Mouse (Mus musculus) fat pad, adult 2 months (tissue): ENCODE results near the gene 2310030G06Rik.
A peak's percentile ranks its signal among the peaks of the same experiment; 100 is the strongest.

ENCODE experiments used
- DNase-seq: peaks from one replicate; pipeline ENCODE4 v3.0.0-alpha.2; 2011; ENCODE audit warnings: low read depth, low spot score; ENCODE audit errors: extremely low read depth

The 2310030G06Rik gene

DNA sequence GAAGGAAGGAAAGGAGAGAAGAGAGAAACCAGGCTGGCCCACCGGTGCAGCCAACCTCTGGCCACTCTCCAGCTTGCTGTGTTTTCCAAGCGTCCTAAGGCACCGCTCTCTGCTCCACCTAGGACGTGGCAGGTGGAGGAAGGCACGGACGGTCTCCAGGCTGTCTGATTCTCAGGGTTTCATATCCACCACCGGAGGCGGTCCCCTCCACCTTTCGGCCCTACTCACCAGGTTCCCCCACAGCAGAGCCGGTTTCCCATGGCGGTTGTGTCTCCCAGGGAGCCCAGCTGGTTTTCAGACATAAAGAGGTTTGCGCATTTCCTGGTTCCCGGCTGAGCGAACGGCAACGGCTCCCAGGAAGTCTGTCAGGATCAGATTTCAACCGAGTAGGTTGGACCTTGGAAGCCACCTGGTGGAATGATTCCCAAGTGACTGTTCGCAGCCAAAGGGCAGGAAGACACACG, at the start of gene 2310030G06Rik:
Gene 2310030G06Rik, minus strand, starts transcription at position 323 of the 464 bp plus-strand sequence.
- peak; percentile 36 for DNase-seq

DNA sequence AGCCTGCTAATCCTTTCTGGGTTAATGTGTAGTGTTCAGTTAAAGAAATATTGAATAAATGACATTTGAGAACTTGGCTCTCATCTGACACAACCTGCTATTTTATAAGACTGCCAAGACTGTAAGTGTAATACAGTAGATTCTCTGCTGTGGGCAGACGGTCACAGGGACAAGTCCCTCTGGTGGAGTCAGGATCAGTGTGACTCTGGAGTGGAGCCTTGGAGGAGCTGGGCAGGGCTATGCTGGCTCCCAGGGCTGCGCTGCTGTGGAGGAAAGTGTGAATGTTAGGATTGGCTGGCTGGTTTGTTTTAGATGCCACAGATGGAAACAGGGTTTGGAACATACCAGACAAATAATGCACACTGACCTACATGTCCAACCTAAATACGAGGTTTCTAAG, 48.9 kb upstream of the 2310030G06Rik start:
- DNase-seq = no peak

DNA sequence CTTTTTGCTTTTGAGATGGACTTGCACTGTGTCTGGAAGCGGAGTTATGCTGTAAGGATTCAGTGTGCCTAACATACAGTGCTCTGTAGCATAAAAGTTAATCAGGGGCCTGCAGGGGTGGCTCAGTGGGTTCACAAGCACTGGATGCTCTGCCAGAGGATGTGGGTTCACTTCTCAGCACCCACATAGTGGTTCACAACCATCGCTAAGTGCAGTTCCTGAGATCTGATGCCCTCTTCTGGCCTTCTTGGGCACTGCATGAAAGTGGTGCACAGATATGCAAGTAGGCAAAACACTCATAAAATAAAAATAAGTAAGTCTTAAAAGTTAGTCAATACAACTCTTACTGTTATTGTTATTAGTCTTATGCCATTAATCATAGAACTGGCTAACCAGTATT, 35.8 kb upstream of the 2310030G06Rik start:
- no peak for DNase-seq

GRCm38 (mm10) chr9:50776162-50776760, 29.9 kb upstream of the 2310030G06Rik start:
- DNase-seq = no peak

DNA sequence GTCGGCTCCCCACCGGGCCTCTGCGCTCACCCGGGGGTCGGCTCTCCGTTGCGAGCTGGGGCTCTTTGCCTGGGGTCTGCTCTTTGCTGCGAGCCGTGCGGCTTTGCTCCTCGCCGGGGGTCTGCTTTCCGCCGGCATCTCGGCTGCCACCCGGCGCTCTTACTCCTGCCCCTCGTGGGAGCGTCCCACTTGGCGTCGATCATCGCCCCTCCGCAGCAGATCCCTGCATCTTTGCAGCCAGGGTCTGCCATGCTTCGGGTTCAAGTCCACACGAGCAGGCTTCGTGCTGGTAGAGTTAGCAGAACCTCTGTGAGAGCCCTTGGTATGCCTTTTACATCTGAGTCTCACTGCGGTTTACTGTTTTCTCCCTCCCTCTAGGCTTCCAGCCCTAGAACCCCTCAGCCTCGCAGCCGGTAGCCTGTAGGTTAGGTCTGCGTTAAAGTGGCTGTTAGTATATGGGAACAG, 29.4 kb upstream of the 2310030G06Rik start:
- DNase-seq = no peak

DNA sequence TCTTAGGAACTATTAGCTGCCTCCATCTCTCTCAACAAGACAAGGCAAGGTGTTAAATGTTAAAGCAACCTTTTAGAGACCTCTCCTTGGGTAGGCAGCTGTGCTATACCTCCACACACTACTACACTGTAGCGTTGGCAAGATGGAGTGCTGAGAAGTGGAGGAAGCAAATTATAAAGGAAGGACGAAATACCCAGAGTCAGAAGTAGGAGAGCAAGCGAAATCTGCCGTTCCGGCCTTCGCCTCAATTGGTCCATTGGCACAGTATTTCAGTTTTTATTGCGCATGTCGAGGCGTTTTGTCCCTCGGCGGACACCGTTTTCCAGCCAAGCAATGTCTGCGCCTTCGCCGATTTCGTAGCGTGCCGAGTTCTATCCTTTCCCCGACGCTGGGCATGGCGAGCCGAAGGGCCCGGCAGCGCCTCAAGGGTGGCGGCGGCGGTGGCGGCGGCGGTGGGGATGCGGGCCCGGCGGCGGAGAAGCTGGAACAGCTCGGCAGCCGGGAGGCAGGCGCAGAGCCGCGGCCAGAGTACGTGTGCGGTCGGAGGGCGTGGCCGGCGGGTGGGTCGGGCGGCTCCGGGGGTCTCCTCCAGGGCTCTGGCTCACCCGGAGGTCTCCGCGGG, 28.8 kb upstream of the 2310030G06Rik start, which contains the start of the genes Alg9 and 1110032A03Rik:
Gene Alg9, plus strand, starts transcription at position 29 of the 622 bp plus-strand sequence.
Gene 1110032A03Rik, minus strand, starts transcription at position 530 of the 622 bp plus-strand sequence.
- no peak for DNase-seq

DNA sequence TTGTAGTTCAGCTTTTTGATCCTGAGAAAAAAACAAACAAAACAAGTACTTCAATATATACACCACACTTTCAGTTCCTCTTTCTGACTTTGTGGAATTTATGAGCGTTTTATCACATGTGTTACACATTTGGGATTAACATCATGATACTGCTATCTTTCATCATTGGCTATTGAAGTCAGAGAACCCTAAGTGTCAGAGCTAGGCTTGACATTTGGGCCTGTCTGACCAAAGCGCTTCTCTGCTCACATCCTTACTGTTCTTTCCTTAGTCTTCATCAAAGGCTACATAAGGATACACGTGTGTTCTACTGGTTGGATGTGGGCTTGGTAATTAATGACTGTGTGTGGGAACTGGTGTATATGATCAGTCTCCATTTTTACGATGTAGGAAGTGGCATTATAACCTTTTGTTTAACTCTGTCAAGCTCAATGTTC, 27.7 kb upstream of the 2310030G06Rik start:
- no peak for DNase-seq

- DNase-seq = no peak
Measured at GRCm38 (mm10) chr9:50770011-50770410, 23.7 kb upstream of the 2310030G06Rik start.

DNA sequence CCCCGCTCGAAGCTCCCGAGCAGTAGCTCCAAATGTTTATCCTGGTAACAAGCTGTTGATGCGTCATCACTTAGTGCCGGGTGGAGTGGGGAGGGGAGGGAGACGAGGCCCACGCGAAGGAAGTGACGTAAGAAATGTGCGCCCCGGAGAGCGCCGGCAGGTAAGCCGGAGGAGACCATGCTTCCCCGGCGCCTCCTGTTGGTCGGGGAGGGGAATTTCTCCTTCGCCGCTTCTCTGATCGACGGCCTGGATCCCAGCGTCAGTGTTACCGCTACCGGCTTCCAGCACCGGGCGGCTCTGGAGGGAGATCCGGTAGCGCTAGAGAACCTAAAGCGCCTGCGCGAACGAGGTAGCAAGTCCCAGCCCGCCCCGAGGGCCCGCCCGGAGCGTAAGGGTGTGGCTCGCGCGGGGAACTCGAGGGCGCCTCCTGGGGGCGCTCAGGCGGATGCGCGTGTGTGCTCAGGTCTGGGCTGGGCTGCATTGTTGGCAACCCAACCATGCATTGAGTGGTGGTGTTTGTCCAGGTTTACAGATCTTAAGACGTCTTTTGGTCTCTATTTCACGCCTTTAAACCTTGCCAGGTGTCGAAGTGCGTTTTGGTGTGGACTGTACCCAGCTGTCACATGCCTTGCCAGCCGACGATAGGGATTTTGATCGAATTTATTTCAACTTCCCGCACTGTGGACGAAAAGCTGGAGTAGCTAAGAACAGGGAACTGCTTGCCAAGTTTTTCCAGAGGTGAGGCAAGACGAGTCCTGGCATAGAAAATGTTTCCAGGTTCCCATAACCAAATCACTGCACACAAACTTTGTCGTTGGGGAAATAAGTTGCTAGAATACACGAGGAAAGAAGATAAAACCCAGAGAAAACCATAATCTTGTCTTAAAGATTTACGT, 22.0 kb upstream of the 2310030G06Rik start, which contains the start of gene Fdxacb1:
Gene Fdxacb1, plus strand, starts transcription at position 130 of the 896 bp plus-strand sequence.
- DNase-seq = peak; percentile 67

GRCm38 (mm10) chr9:50767531-50768106, 21.3 kb upstream of the 2310030G06Rik start:
- DNase-seq = no peak

DNA sequence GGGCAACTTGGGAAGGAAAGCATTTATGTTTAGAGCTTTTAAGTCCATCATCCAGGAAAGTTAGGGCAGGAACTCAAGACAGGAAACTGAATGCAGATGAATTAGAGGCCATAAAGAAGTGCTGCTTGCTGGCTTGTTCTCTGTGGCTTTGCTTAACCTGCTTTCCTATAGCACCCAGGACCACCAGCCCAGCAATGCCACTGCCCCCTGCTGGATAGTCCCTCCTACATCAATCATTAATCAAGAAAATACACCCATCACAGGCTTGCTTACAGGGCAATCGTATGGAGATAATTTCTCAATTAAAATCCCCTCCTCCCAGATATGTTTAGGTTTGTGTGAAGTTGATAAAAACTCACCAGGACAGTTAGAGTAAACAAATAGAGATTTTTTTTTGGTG, 17.0 kb upstream of the 2310030G06Rik start:
- DNase-seq = no peak

DNA sequence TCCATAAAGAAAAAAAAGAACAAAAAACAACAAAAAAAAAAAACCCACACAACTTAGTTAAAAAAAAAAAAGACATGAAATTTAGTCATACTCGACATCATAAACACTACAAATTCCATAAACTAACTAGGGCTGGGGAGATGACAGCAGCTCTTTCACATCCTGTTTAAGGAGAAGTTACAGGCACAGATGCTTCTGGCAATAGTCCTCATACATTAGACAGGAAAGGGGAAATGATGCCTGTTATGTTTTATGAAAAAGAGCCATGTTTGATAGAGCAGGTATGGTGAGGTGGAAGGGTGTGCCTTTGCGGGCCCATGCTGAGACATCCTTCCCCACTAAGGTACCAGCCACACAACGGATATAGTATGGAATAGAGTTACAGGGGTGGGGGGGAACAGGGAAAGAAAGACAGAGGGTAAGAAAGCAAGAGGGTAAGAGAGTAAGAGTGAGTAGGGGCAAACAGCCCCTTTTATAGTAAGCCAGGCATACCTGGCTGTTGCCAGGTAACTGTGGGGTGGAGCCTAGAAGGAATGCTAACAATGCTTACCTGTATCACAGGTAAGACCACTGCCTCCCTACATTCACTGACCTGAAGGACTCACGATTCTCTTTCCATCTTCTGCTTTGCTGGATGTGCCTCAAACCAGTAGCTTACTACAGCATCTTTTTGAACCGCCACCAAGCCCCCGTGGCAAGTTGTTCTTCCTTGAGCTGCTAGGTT, 15.3 kb upstream of the 2310030G06Rik start:
- DNase-seq = no peak

DNA sequence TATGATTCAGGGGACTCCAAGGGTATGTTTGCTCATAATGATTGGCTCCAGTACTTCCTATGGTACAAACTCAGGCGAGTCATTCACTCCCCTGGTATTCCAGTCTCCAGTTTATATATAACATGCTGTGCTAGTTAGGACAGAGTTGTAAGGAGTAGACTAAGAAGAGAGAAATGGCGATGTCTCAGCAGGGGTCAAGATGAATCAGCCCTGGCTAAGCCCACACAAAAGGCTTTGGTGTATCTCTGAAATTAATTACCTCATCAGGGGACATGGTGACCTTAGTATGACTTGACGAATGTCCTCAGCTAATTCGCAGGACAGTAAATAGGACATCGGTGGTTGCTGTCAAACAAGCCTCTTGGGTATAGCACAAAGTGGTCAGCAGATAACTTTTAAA, 10.4 kb upstream of the 2310030G06Rik start:
- DNase-seq = no peak

- no peak for DNase-seq
Measured at GRCm38 (mm10) chr9:50753947-50754346, 7.6 kb upstream of the 2310030G06Rik start.

GRCm38 (mm10) chr9:50752784-50753615, 6.7 kb upstream of the 2310030G06Rik start:
- no peak for DNase-seq

GRCm38 (mm10) chr9:50752054-50752602, 5.8 kb upstream of the 2310030G06Rik start, which contains the start of gene Hspb2:
Gene Hspb2, minus strand, starts transcription at chr9:50752354.
- no peak for DNase-seq

GRCm38 (mm10) chr9:50751323-50751722, 5.0 kb upstream of the 2310030G06Rik start, which contains the start of gene Cryab:
Gene Cryab, plus strand, starts transcription at chr9:50751325.
- DNase-seq = no peak

GRCm38 (mm10) chr9:50750706-50751105, 4.4 kb upstream of the 2310030G06Rik start:
- DNase-seq = no peak

DNA sequence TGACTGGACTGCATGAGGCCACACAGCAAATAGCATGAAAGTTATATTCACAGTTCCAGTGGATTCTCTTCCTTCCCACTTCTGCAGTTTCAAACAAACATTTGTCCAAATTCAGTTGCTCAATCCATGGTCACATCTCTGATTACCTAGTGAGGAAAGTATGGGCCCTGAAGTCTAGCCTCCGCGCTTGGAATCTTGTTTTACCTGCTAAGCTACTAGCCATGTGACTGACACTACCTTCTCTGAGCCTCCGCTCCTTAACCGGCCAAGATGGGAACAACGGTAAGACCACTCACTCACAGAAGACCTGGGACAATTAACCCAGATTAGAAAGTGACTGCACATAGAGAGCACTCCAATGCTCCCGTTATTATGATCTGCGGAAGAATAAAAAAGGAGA, 530 bp downstream of the 2310030G06Rik start:
- DNase-seq = peak; percentile 42
